Mouse (Mus musculus): Measurements from ENCODE around the gene Rundc3a. TPM values are rescaled to one million over a fixed set of nuclear protein-coding genes. Genes with fewer than 3 reads are reported as not detected.
"Not testable (repeated sequence)": the region's sequence is repeated elsewhere in the genome, so short reads cannot be mapped to it uniquely, and the experiment has no call there.

Rundc3a gene
- polyA plus RNA-seq, 1 experiment from 2014 or later: 127 TPM

DNA sequence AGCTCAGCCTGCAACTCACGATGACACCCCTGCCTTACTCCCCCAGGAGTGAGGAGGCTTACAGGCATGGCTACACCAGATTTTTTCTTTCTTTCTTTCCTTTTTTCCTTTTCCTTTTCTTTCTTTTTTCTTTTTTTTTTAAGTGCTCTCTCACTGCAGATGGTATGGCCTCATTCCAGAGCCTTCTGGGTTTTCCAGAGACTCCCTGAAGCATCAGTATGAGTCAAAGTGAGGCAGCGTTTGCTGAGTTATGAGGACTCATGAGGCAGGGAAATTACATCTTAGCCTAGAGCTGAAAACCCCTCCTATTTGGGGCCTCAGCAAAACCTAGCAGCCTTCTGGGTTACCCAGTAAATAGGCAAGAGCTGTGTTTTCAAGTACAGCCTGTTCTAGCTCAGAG lies 8.8 kb upstream of the Rundc3a start:
- H3K27me3 ChIP-seq (replicated peaks; ENCODE audit: control insufficient read depth, insufficient read depth, low read length): no peaks in the 10 kb centered on the region
- 69% methylated on average over 2 of the region's 2 CpGs for WGBS

GRCm38 (mm10) chr11:102385075-102385474 lies 8.1 kb upstream of the Rundc3a start:
- Histone ChIP-seq H3K27me3 (replicated peaks; ENCODE audit: control insufficient read depth, insufficient read depth, low read length) (no peaks in the 10 kb centered on the region), H3K4me2 (ENCODE audit: low read length) (no peak overlapping the region), H3K9ac (ENCODE audit: low read depth, low read length) (no peak overlapping the region), H3K9me3 (ENCODE audit: control insufficient read depth, low read length) (no peaks in the 10 kb centered on the region), H3K36me3 (ENCODE audit: control insufficient read depth, insufficient read depth, low read length) (no peaks in the 10 kb centered on the region), H3K27ac (ENCODE audit: low read depth, low read length) (no peak overlapping the region), H3K4me3 (ENCODE audit: low read length) (no peak overlapping the region), H3K4me1 (ENCODE audit: control insufficient read depth, insufficient read depth, low read depth, low read length) (no peaks in the 10 kb centered on the region)
- ATAC-seq: no peak
- 62% methylated on average over 4 of the region's 4 CpGs for WGBS

More for the DNA sequence above, 8.8 kb upstream of the Rundc3a start:
- no peak overlapping the region for H3K4me2 ChIP-seq (ENCODE audit: low read length)
- no peak overlapping the region for H3K4me3 ChIP-seq (ENCODE audit: low read length)
- no peak for ATAC-seq
- no peak overlapping the region for H3K9ac ChIP-seq (ENCODE audit: low read depth, low read length)
- H3K4me1 ChIP-seq (ENCODE audit: control insufficient read depth, insufficient read depth, low read depth, low read length): no peaks in the 10 kb centered on the region
- H3K27ac ChIP-seq (ENCODE audit: low read depth, low read length): no peak overlapping the region
- no peaks in the 10 kb centered on the region for H3K36me3 ChIP-seq (ENCODE audit: control insufficient read depth, insufficient read depth, low read length)
- H3K9me3 ChIP-seq (ENCODE audit: control insufficient read depth, low read length): no peaks in the 10 kb centered on the region

DNA sequence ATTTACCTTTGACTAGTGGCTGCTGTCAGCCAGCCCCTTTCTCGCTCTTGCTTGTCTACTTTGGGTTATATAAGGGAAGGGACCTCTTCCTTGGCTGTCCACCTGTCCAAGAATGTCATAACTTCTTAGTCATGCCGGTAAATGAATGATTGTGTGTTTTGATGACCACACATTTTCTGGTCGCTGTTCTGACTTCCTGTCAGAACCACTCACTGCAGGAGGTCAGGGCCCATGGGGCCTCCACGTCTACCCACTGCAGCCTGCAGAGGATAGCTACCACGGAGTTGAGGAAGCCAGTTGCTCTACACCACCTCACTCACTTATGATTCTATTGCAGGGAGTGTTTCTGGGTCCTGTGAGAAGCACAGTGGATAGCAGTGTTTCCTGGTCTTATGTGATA lies 7.1 kb upstream of the Rundc3a start:
- WGBS: 77% methylated on average over 5 of the region's 5 CpGs
- H3K4me1 ChIP-seq (ENCODE audit: control insufficient read depth, insufficient read depth, low read depth, low read length): no peaks in the 10 kb centered on the region
- H3K27me3 ChIP-seq (replicated peaks; ENCODE audit: control insufficient read depth, insufficient read depth, low read length): no peaks in the 10 kb centered on the region
- H3K4me3 ChIP-seq (ENCODE audit: low read length): no peak overlapping the region
- no peaks in the 10 kb centered on the region for H3K9me3 ChIP-seq (ENCODE audit: control insufficient read depth, low read length)
- H3K4me2 ChIP-seq (ENCODE audit: low read length): no peak overlapping the region
- H3K9ac ChIP-seq (ENCODE audit: low read depth, low read length): no peak overlapping the region
- ATAC-seq: no peak
- no peak overlapping the region for H3K27ac ChIP-seq (ENCODE audit: low read depth, low read length)
- no peaks in the 10 kb centered on the region for H3K36me3 ChIP-seq (ENCODE audit: control insufficient read depth, insufficient read depth, low read length)

DNA sequence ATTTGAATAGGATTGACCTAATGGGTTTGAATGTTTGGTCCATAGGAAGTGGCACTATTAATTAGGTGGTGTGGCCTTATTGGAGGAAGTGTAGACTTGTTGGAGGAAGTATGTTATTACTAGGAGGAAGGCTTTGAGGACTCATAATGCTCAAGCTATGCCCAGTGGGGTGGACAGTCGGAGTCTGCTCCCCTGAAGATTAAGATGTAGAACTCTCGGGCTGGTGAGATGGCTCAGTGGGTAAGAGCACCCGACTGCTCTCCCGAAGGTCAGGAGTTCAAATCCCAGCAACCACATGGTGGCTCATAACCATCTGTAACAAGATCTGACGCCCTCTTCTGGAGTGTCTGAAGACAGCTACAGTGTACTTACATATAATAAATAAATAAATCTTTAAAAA lies 3.8 kb upstream of the Rundc3a start:
- H3K4me2 ChIP-seq (ENCODE audit: low read length); H3K9me3 ChIP-seq (ENCODE audit: control insufficient read depth, low read length); H3K36me3 ChIP-seq (ENCODE audit: control insufficient read depth, insufficient read depth, low read length); H3K4me3 ChIP-seq (ENCODE audit: low read length); H3K9ac ChIP-seq (ENCODE audit: low read depth, low read length); ATAC-seq; H3K27me3 ChIP-seq (replicated peaks; ENCODE audit: control insufficient read depth, insufficient read depth, low read length); H3K4me1 ChIP-seq (ENCODE audit: control insufficient read depth, insufficient read depth, low read depth, low read length); H3K27ac ChIP-seq (ENCODE audit: low read depth, low read length): not testable (repeated sequence)
- 78% methylated on average over 4 of the region's 5 CpGs for WGBS

DNA sequence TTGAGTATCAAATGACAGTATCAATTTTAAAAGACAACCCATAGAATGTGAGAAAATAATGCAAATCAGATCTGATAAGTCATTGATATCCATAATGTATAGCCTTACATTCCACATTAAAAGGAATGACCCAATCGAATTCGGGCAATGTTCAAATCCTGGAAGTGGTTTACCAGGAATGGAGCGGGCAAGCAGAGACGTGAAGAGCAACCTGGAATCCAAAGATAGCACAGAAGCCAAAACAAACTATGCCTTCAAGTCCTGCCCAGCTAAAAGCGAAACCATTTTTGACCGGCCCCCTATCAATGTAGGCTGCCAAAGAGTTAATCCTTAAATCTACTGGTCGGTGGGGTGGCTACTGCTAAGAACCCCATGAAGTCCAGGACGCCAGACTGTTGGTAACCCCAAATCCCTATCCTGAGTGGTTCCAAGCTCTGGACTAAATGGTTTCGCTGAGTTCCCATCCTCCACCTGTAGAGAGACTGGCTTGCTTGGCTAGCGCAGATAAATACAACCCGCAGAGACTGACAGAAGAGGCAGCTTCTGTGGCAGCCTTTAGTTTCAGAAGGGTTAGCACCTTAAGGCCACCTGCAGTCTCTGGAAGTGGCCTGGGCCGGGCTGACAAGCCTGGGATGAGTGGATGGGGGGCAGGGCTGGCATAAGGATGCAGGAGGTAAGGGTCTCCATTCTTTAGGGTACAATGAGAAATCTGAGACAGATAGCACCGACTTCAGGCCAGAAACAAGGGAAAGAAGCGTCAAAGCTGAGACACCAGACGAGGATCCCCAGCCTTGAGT lies 564 bp upstream of the Rundc3a start:
- Histone ChIP-seq H3K4me1 (ENCODE audit: control insufficient read depth, insufficient read depth, low read depth, low read length) (peaks cover 39% of the 10 kb centered on the region), H3K9ac (ENCODE audit: low read depth, low read length) (peak overlapping the region; percentile 71), H3K9me3 (ENCODE audit: control insufficient read depth, low read length) (no peaks in the 10 kb centered on the region), H3K4me3 (ENCODE audit: low read length) (peak overlapping the region; percentile 87), H3K36me3 (ENCODE audit: control insufficient read depth, insufficient read depth, low read length) (no peaks in the 10 kb centered on the region), H3K4me2 (ENCODE audit: low read length) (peak overlapping the region; percentile 78), H3K27me3 (replicated peaks; ENCODE audit: control insufficient read depth, insufficient read depth, low read length) (no peaks in the 10 kb centered on the region), H3K27ac (ENCODE audit: low read depth, low read length) (peak overlapping the region; percentile 98)
- ATAC-seq: peak; percentile 62; the same call in 1 of the 2 replicates
- WGBS: 22% methylated on average over 15 of the region's 15 CpGs

DNA sequence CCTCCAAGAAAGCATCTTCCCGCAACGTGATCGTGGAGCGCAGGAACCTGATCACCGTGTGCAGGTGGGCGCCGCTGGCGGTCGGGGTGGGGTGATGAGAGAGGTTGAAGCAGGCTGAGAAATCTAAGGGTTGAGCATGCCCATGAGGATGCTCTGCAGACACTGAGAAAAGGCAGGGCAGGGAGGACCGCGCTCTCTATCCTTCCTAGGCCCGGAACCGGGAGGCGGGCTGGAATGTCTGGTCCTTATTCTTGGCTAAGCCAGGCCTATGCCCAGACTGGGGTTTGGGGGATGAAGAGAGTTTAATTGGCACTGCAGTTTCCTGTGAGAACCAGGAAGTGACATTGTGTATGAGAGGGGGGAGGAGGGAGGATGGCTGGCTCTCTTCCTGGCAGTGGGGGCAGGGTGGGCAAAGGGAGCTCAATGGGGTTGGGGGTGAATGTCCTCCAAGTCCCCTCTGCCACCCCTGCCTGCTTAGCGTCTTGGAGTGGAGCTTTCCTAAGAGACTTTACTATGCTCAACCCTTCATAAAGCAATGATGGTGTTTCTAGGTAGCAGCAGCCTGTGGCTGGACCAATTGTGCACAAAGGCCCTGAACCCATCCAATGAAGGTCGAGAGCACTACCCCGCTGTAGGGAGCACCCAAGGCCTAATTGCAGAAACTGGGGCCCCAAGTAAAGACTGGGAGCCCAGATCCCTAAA lies 667 bp downstream of the Rundc3a start:
- WGBS: 5% methylated on average over 17 of the region's 17 CpGs
- peak overlapping the region; percentile 87 for H3K4me3 ChIP-seq (ENCODE audit: low read length)
- H3K27me3 ChIP-seq (replicated peaks; ENCODE audit: control insufficient read depth, insufficient read depth, low read length): no peaks in the 10 kb centered on the region
- H3K9me3 ChIP-seq (ENCODE audit: control insufficient read depth, low read length): no peaks in the 10 kb centered on the region
- H3K27ac ChIP-seq (ENCODE audit: low read depth, low read length): peak overlapping the region; percentile 98
- H3K4me2 ChIP-seq (ENCODE audit: low read length): peak overlapping the region; percentile 78
- peaks cover 42% of the 10 kb centered on the region for H3K4me1 ChIP-seq (ENCODE audit: control insufficient read depth, insufficient read depth, low read depth, low read length)
- no peaks in the 10 kb centered on the region; the same call in 1 of the 2 replicates for H3K36me3 ChIP-seq (ENCODE audit: control insufficient read depth, insufficient read depth, low read length)
- peak overlapping the region; percentile 91 for H3K9ac ChIP-seq (ENCODE audit: low read depth, low read length)
- ATAC-seq: peak; percentile 65

- Histone ChIP-seq H3K27ac (ENCODE audit: low read depth, low read length) (peak overlapping the region; percentile 98), H3K4me3 (ENCODE audit: low read length) (peak overlapping the region; percentile 87), H3K4me1 (ENCODE audit: control insufficient read depth, insufficient read depth, low read depth, low read length) (peaks cover 45% of the 10 kb centered on the region), H3K9me3 (ENCODE audit: control insufficient read depth, low read length) (no peaks in the 10 kb centered on the region), H3K27me3 (replicated peaks; ENCODE audit: control insufficient read depth, insufficient read depth, low read length) (no peaks in the 10 kb centered on the region), H3K9ac (ENCODE audit: low read depth, low read length) (peak overlapping the region; percentile 91), H3K4me2 (ENCODE audit: low read length) (peak overlapping the region; percentile 78), H3K36me3 (ENCODE audit: control insufficient read depth, insufficient read depth, low read length) (peaks cover 6% of the 10 kb centered on the region; the same call in 1 of the 2 replicates)
- 53% methylated on average over 9 of the region's 9 CpGs for WGBS
- ATAC-seq: no peak
These were observed 1.4 kb downstream of the Rundc3a start for GRCm38 (mm10) chr11:102394421-102395124.

DNA sequence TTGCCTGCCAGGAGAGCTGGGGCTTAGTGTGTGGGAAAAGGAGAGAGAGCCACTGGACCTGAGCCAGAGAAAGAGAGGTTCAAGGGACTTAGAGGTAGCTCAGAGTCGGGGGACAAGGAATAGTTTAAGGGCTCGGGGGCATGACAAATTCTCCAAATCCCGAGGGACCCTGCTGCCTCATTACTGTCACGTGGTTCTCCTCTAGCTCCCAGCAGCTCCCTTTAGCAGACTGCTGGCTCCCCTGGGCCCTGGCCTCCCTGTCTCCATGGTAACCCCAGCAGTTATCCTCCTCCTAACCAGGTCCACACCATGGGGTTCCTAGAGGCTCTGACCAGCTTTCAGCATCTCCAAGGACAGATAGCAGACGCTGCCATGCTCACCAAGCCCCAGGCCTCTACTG lies 2.0 kb downstream of the Rundc3a start:
- peak overlapping the region; percentile 91 for H3K9ac ChIP-seq (ENCODE audit: low read depth, low read length)
- ATAC-seq: no peak
- peak overlapping the region; percentile 78 for H3K4me2 ChIP-seq (ENCODE audit: low read length)
- peaks cover 10% of the 10 kb centered on the region; the same call in 1 of the 2 replicates for H3K36me3 ChIP-seq (ENCODE audit: control insufficient read depth, insufficient read depth, low read length)
- H3K9me3 ChIP-seq (ENCODE audit: control insufficient read depth, low read length): no peaks in the 10 kb centered on the region
- peaks cover 47% of the 10 kb centered on the region for H3K4me1 ChIP-seq (ENCODE audit: control insufficient read depth, insufficient read depth, low read depth, low read length)
- no peaks in the 10 kb centered on the region for H3K27me3 ChIP-seq (replicated peaks; ENCODE audit: control insufficient read depth, insufficient read depth, low read length)
- peak overlapping the region; percentile 87 for H3K4me3 ChIP-seq (ENCODE audit: low read length)
- under 1% methylated on average over 5 of the region's 5 CpGs for WGBS
- H3K27ac ChIP-seq (ENCODE audit: low read depth, low read length): peak overlapping the region; percentile 70

- Histone ChIP-seq H3K4me3 (ENCODE audit: low read length) (no peak overlapping the region; the same call in 1 of the 2 replicates), H3K9ac (ENCODE audit: low read depth, low read length) (peak overlapping the region; percentile 29), H3K36me3 (ENCODE audit: control insufficient read depth, insufficient read depth, low read length) (peaks cover 11% of the 10 kb centered on the region; the same call in 1 of the 2 replicates), H3K9me3 (ENCODE audit: control insufficient read depth, low read length) (no peaks in the 10 kb centered on the region), H3K4me1 (ENCODE audit: control insufficient read depth, insufficient read depth, low read depth, low read length) (peaks cover 47% of the 10 kb centered on the region), H3K27me3 (replicated peaks; ENCODE audit: control insufficient read depth, insufficient read depth, low read length) (no peaks in the 10 kb centered on the region), H3K27ac (ENCODE audit: low read depth, low read length) (no peak overlapping the region), H3K4me2 (ENCODE audit: low read length) (peak overlapping the region; percentile 78)
- WGBS: 55% methylated on average over 6 of the region's 6 CpGs
- no peak for ATAC-seq
These were observed 3.1 kb downstream of the Rundc3a start for GRCm38 (mm10) chr11:102396263-102396662.
